Mouse (Mus musculus) E14TG2a.4 (cell line): ENCODE measurements at regions not wholly inside any gene's neighbourhood (a gene's known extent, or its start where the extent isn't known, plus 50 kb on each side); places are given as distances from the start of the nearest gene placed in this dataset.

Experiments used
- CTCF ChIP-seq: conservative IDR thresholded peaks from 2 replicates; pipeline ENCODE4 v1.5.1; 2014; ENCODE audit warnings: low read length
- POU5F1 ChIP-seq: IDR thresholded peaks from 2 replicates; pipeline ENCODE4 v1.6.1; 2014; ENCODE audit warnings: low read length, borderline replicate concordance

GRCm38 (mm10) chr6:127270774-127271173 lies 118.8 kb upstream of the Ccnd2 start:
- TF ChIP-seq CTCF (no peak), POU5F1 (no peak)
